Mouse (Mus musculus): ENCODE data around the gene Btnl10.

- TF ChIP-seq CTCF (IDR thresholded peaks at IDR 0.05; ENCODE audit: extremely low read depth, insufficient read length, insufficient replicate concordance, low read depth, low read length) (no peak), POLR2A (IDR thresholded peaks at IDR 0.05; ENCODE audit: low read depth, low read length) (no peak)
Observed at GRCm38 (mm10) chr11:58959186-58959825, 41.6 kb downstream of the Btnl10 start.
